Mouse (Mus musculus) midbrain, embryonic 16.5 days (tissue): ENCODE measurements around the gene Adam23. TPM values are rescaled to one million over a fixed set of nuclear protein-coding genes. Genes with fewer than 3 reads are reported as not detected.

Source experiments
- polyA plus RNA-seq: library from polyadenylated mRNA; unstranded; fragments of >200 nt; fragmentation: Nextera tagmentation; extraction: Ambion mirVana; gene quantifications from 2 replicates; pipeline ENCODE4 v1.2.1, GENCODE M21; 2015

Gene Adam23
- polyA plus RNA-seq, 1 experiment from 2014 or later = 13.7 TPM

Other genes starting within 250 kb of the Adam23 start
- 0.88 and 1.1 TPM in 2 replicates for gene Gpr1, start 231.3 kb upstream of the Adam23 start, polyA plus RNA-seq
- 35.4 and 50.3 TPM in 2 replicates for gene Zdbf2, start 172.6 kb upstream of the Adam23 start, polyA plus RNA-seq
- not detected in 2 replicates for gene Gm39653, start 170.1 kb downstream of the Adam23 start, polyA plus RNA-seq
- gene Dytn, start 241.0 kb downstream of the Adam23 start, polyA plus RNA-seq = 0.04 and 0.09 TPM in 2 replicates